Mouse (Mus musculus) erythroblast, adult 5-6 weeks (primary cell): Measurements from ENCODE around the gene Fam124a. TPM values are rescaled to one million over a fixed set of nuclear protein-coding genes. Genes with fewer than 3 reads are reported as not detected.
"Not testable (repeated sequence)": the region's sequence is repeated elsewhere in the genome, so short reads cannot be mapped to it uniquely, and the experiment has no call there.

Source experiments
- ATAC-seq: replicated peaks from 2 replicates; pipeline ENCODE4 v1.8.0; 2016; ENCODE audit warnings: moderate number of reproducible peaks, mild to moderate bottlenecking, moderate TSS enrichment, inconsistent platforms; ENCODE audit not compliant: poor library complexity, low FRiP score, severe bottlenecking
- total RNA-seq, 2 experiments: library from RNA; stranded (forward) in 1 of 2; stranded (reverse) in 1 of 2; fragments of 150-400 nt in 1 of 2; fragments of 200-764, 138-1000 nt in 1 of 2; gene quantifications; 2 replicates each; pipeline versions ENCODE4 v1.2.3 to v1.2.4; 2015 to 2017; ENCODE audit warnings: low replicate concordance in 2 of 2

Gene Fam124a
- total RNA-seq, 2 experiments from 2014 or later = not detected

DNA sequence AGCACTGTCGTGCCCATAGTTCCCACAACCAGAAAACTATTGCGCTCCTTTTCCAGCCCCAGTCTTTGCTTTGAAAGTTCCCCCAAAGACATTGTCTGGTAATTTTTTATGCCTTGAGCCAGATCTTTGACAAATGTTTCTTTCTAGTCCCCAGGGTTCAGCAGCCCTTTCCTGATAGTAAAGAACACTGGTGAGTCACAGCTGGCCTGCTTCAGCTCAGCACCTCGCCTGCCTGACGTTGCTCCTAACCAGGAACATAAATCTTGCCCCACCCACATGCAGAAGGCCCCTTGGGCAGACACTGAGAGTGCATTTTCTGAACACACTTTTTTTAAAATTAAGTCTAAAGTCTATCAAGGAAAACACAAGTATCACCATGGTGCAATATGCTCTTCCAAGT is 14.8 kb downstream of the Fam124a start:
- no peak for ATAC-seq

GRCm38 (mm10) chr14:62573454-62573853 is 17.9 kb downstream of the Fam124a start:
- no peak for ATAC-seq

- ATAC-seq = no peak
Observed at GRCm38 (mm10) chr14:62574906-62575305, 19.4 kb downstream of the Fam124a start.

DNA sequence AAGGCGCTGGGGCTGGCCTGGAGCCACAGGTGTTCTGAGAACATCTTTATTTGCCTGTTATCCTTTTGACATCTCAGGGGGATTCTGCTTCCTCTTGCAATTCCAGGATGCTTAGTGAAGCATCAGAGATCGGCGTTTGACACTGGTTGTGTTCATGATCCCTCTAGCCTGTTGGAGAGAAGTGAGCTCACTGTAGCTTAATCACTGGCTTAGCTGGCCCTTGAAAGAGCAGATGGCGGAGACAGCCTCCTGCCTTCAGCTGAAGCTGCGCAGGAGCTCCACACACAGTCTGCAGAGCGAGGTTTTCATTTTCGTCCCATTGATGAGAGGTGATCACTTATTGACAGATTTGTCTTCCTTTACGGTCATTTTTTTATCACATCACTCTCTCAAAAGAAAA is 20.3 kb downstream of the Fam124a start:
- ATAC-seq = no peak

DNA sequence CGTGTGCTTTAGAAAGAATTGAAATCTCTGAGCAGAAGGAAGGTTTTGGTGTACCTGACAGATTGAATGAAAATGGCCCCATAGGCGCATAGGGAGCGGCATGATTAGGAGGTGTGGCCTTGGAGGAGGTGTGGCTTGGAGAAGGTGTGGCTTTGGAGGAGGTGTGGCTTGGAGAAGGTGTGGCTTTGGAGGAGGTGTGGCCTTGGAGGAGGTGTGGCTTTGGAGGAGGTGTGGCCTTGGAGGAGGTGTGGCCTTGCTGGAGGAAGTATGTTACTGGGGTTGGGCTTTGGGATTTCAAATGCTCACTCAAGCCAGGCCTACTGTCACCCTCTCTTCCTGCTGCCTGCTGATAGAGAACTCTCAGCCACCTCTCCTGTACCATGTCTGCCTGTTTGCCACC is 25.4 kb downstream of the Fam124a start:
- no peak for ATAC-seq

GRCm38 (mm10) chr14:62581768-62582167 is 26.2 kb downstream of the Fam124a start:
- ATAC-seq = no peak

DNA sequence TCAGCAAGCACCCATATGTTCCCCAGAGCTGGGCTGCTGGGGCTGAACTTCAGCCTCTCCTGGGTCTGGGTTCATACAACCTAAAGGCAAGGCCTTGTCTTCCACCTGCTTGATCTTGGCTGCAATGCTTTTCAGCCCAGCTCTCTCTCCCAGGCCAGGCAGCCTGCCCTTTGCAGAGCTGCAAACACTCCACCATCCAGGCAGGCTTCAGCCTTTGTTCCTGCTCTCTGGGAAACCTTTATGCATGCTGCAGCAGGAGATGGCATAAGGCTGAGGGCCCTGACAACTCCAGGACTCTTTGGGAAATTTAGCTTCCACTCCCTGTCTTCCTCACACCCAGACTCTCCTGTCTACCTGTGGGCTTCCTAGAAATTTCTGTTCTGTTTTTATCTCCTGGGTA is 29.1 kb downstream of the Fam124a start:
- ATAC-seq = no peak

DNA sequence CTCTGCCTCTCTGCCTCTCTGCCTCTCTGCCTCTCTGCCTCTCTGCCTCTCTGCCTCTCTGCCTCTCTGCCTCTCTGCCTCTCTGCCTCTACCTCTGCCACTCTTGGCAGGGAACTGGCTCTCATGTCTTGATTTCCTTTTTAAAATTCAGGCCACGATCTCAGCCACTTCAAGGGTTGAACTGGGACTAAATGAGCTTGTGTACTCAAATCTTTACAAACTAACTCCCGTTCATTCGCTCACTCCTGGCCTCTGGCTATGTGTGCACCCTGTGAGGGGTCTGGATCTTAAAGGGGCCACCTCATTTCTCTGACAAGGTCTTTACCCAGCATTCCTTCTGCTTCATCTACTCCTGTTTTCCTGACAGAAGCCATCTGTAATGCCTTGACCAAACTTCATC is 29.8 kb downstream of the Fam124a start:
- no peak for ATAC-seq

DNA sequence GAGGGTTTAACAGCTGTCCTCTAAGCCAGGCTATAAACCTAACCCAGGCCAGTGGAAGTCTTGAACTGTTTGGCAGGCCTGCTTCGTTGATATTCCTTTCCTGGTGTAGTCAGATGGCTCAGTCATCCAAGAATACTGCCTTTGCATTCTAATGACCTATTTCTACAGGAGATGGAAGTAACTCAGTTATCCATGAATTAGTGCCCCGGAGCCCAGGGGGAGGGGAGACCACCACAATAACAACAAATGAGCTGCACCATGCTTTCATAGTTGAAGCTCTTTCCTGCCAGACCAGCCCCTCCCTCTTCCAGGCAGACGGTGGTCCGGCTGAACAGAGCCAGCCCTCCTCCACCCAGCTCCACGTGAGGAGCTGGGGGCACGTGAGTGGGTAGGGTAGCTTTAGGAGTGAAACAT is 44.6 kb downstream of the Fam124a start:
- no peak for ATAC-seq

DNA sequence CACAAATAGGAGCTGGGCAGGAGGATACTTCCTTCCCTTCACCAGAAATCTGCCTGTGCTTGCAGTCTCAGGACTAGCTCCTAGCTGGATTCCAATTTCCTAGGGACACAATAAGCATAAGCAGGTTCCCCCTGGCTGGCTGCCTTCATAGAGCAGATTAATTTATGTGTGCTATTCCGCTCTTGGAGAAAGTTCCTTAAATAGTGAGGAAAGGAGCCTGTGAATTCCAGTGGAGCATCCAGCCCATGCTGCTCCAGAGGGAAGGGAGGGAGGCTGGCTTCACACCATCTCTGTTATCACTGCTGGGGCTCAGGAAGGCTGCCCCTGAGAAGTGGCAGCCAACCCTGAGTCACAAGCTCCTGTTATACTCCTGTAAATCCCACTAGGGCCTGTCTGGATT is 46.7 kb downstream of the Fam124a start:
- no peak for ATAC-seq

DNA sequence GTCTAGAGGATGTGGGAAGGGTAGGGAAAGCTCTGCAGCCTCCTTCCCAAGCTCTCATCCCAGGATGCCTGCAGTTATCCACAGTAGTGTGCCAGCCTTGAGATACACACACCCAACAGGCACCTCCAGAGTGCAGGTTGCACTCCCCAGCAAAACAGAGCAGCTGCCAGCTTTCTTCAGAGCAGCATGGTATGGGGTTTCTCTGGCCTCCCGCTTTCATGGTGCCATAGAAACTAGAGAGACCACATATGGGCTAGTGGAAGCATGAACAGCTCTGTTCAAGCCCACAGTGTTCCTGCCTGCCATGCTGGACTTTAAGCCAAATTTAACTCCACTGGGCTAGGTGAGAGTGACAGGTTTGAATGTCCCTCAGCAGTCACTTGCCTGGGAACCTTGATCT is 47.3 kb downstream of the Fam124a start:
- ATAC-seq = no peak

- no peak for ATAC-seq
Observed at GRCm38 (mm10) chr14:62607791-62608196, 52.3 kb downstream of the Fam124a start.

DNA sequence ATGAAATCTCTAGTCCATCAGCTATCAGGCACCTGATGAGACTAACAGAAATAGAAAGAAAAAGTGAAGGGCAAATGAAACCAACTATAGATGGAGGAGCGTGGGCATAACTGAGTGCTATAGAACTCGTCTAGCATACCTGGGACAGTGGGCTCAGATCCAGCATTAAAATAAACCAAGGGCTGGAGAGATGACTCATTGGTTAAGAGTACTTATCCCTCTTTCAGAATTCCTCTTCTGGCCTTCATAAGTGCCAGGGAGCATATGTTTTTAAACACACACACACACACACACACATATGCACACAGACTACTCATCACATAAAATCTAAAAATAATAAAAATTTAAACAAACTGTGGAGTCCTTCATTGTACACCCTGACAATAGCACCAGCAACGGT is 54.4 kb downstream of the Fam124a start:
- no peak for ATAC-seq

- no peak for ATAC-seq
Observed at GRCm38 (mm10) chr14:62622393-62622792, 66.9 kb downstream of the Fam124a start.

GRCm38 (mm10) chr14:62627951-62628350 is 72.4 kb downstream of the Fam124a start:
- ATAC-seq = no peak

DNA sequence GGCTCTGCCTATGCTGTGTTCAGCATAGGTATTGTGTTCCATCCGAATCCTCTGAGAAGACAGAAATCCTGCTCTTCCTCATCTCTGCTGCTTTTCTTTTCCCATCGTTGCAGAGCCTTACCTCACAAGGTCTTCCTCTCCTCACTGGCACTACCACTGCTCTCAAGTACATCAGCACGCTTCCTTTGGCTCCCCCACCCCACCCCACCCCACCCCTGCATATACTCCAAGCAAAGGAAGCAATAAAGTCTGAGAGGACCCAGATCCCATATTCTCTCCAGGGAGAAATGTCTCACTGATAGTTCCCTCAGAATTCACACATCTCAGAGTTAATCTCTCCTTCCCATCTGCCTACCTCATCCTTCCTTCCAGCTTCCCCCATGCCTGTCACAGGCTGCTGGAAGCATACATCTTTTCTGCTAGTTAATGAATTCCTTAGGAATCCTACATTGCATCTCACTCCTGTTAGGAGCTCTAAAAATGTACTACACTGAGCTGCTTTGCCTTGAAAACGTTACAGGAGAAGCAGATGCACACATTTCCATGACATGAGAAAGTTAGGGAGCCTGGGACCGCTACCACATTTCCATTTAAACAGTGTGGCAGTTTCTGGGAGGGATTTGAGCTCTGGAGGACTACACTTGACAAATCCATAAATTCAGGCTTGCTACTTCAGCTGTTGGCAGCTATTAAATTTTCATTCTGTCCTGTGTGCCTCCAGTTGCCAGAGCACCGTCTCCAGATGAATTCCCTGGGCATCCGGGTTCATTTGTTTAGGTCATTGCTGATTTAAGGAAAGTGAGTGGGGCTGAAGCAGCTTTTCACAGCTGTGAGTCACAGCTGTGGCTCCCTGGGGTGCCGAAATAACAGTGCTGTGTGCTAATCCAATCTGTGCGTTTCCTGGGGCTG is 82.2 kb downstream of the Fam124a start:
- ATAC-seq = no peak

DNA sequence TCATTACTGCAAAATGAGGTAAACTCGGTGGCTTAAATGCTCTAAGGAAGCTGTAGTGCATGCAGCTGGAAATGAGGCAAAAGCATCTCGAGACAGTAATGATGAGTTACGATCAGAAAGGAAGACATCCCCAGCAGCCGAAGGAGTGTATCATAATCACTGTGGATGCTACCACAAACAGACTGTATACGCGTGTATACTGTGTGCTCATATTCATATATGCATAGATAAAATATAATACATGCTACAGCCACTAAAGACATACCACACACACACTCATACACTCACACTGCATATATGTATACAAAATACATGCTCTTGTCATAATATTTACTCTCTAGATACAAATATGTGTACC is 82.8 kb downstream of the Fam124a start:
- no peak for ATAC-seq

GRCm38 (mm10) chr14:62639111-62639510 is 83.6 kb downstream of the Fam124a start:
- ATAC-seq = no peak

DNA sequence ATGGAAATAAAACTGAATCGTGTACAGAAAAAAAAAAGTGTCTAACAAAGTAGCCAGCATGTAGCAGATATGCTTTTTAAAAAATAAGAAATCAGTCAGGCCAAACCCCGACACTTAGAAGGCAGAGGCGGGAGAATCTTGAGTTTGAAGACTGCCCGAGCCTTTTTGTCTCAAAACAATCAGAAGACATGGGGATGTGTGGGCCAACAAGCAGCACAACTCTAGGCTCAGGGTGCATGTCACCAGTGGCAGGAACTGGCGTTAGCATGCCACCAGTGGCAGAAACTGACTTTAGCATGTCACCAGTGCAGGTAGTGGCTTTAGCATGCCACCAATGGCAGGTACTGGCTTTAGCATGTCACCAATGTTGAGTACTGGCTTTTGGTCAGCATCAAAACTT is 84.0 kb downstream of the Fam124a start:
- ATAC-seq = no peak

DNA sequence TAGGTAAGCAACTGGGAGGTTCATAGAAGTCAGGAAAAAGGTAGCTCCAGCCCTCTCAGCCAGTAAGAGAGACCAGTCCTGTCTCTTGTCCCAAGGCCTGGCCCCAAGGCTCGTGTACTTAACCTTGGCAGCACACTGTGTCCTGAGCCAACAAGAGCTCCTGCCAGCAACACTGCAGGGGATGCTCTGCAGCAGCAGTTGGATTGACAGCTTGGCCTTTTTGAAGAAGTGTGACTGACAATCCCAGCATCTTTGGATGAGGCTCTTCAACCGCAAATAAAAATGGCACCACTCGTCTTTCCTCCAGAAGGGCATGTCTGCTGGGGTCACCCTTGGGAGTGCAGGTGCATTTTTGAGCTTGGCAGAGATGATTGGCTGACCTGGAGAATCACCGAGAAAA is 84.9 kb downstream of the Fam124a start:
- ATAC-seq = no peak

DNA sequence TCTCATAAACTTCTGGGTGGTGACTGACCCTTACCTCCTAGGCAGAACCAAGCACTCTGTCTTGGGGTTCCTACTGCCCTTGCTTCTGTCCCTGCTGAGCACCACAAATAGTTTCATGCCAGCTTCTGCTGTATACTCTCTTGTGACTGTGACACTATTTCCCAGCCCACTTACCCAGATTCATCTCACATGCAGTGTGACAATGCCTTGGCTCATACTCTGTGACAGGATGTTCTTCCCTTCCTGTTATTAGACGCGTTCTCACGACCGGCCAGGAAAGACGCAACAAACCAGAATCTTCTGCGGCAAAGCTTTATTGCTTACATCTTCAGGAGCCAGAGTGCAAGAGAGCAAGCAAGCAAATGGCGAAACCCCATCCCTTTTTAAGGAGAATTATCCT is 86.8 kb downstream of the Fam124a start:
- not testable (repeated sequence) for ATAC-seq

DNA sequence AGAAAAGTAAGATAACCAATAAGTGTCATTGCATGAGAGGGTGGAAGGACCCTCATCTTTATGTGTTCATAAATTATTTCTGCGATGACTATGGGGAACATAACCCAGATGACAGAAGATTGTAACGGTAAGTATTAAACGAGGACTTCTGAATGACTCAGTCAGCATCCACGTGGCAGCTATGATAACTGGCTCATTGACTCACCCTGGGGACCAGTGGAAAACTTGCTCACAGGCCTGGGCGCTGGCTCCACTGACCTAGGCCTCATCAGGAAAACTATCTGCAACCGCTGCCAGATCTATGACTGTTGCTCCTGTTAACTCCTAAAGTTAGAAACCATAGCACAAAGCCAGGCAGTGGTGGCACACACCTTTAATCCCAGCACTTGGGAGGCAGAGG is 92.9 kb downstream of the Fam124a start:
- no peak for ATAC-seq
